Mouse (Mus musculus) bone marrow macrophage, adult 2 months (primary cell): ENCODE results near the gene Tfap2e.

Experiments
- CTCF ChIP-seq: IDR thresholded peaks from 2 replicates; pipeline ENCODE4 v1.5.1; 2012; ENCODE audit warnings: low read depth, mild to moderate bottlenecking, low read length, moderate library complexity
- POLR2A ChIP-seq: IDR thresholded peaks from 2 replicates; pipeline ENCODE4 v1.6.1; 2012; ENCODE audit warnings: mild to moderate bottlenecking, low read depth, low read length, borderline replicate concordance

DNA sequence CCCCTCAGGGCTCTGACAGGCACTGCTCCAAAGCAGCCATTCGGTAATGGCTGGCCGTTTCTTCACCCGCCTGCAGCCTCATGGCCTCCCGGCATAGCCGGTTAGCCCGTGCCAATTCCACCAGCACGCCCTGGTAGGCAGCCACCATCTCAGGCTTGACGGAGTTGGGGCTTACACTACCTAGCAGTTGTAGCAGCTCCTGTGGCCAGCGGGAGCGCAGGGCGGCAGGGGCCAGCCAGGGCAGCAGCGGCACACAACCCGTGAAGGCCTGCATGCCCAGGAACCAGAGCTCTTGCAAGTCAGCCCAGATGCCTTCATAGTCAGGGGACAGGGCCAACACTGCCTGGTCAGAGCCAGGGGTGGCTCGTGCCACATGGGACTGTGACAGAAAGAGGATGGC lies 8.8 kb upstream of the Tfap2e start:
- TF ChIP-seq CTCF (no peak), POLR2A (no peak)
